Mouse (Mus musculus) layer of hippocampus, postnatal 25 days (tissue): ENCODE measurements around the gene Ephb6. TPM values are rescaled to one million over a fixed set of nuclear protein-coding genes. Genes with fewer than 3 reads are reported as not detected.

Experiments
- DNase-seq, 2 experiments: peaks; one replicate each; pipeline ENCODE4 v3.0.0; 2022; ENCODE audit warnings: mixed read lengths in 2 of 2, low spot score in 1 of 2; ENCODE audit errors: extremely low spot score in 1 of 2
- total RNA-seq, 2 experiments: library from RNA; stranded (reverse); gene quantifications; 2 replicates each; pipeline ENCODE4 v1.2.3; 2021

Ephb6 gene
- total RNA-seq, 2 experiments from 2014 or later, result 67.6 to 67.9 TPM

DNA sequence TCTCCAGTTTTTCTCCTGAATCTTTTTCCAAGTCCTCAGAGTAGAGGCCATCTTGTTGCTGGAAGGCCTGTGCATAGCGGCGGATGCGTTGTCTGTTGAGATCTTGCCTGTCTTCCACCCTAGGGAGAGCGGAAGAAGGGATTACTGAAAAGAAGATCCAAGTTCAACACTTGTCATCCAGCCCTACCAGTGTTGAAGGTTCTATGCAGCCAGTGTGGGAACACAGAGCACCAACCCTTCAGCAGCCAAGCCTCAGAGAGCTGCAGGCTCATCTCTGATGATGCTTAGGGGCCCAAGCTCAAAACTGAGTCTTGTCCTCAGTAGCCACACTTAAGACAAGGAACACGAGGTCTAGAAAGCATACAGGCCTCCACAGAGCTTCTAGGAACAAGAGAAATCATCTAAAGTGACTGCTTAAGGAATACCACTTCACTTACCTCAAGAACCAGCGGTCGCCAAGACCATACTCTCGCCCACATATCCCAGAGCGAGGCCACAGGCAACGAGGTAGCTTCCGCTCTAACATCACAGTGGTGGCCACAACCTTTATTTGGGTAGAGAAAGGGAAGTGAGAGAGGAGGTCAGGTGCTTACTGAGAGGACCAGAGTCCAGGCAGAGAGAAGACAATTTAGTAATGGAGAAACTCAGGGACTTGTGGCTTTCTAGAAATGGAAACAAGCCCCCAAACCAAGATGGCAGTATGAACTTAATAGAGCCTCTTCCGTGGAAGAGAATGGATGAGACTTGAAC, 16.1 kb downstream of the Ephb6 start:
- DNase-seq, result no peak

DNA sequence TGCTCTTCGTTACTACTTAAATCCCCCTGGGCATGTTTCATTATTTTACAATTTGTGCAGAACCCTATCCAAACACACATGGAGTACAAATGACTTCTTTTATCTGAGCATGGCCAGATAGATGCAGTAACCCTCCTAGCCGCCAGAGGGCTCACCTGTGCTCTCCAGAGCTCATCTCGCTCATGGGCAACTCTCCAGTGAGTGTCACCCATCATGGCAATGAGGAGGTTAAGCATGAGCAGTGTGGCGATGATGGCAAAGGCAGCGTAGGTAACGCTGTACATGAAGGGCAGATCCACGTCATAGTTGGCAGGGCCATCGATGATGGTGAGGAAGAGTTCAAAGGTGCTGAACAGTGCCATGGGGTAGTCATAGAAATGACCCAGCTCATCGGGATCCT, 17.4 kb downstream of the Ephb6 start:
- DNase-seq, result peak in 1 of 2 experiments; percentile 44

DNA sequence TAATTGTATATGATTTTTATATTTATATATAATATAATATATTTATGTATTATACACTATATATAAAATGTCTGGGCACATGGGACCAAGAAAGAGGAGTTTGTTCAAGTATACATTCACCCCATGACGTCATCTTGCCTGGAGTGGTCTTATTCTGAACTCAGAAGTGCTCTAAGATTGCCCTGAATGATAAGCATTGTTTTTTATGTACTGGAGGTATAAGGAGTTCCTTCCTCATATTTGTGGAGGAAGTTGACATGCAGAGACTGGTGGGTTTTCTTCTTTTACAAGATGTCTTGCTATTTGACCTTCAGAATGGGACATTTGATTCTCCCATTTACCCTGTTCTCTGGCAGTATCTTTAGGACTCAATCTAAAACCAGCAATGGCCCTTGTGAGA, 22.9 kb downstream of the Ephb6 start:
- no peak for DNase-seq

DNA sequence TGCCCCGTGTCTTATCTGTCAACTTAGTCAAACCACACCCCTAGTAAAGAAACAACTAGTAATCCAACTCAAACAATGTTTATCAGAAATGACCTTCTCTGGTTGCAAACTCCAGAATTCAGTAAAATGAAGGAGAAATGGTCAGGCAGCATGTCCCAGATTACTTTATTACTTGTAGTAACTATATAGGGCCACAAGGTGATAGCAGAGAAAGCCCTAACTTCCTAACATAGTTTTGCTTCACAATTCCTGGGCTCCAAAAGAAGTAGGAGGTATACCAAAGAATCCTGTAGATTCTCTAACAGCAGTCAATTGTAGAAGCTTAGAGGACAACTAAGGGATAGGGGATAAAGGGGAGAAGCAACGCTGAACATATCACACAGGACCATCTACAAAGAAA, 25.5 kb downstream of the Ephb6 start:
- no peak for DNase-seq

DNA sequence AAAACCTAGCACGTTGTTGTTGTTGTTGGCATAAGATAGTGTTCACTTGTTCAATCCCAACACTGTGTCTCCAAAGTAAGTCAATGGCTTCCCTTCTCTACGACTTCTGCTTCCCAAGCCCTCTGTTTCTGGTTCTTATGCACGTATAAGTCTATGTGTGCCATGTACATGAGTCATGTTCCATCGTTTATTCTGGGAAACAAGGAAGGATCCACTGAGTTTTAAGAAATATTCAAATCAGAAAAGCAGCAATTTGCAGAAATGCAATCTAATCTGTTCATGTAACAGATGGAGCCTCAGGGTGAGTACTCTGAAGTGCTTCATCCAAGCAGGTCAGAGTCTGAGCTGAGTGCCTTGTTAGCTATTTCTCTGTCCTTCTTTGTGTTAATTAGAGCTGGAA, 26.3 kb downstream of the Ephb6 start:
- no peak for DNase-seq

DNA sequence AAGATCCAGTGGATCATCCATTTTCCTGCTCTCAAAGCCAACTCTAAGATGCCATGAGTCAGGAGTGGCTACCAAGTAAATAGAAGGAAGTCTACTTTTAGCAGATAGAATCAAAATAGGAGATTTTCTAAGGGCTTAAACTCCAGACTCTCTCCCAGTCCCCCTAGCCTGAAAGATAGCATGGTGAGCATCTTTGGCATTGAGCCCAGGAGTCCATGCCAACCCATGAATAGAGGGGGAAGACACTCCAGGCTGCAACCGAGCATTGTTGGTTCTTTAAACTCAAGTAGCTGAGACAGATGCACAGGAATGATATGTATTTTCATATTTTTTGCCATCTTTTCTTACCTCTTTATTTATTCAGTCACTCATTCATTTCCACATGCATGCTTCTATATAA, 29.9 kb downstream of the Ephb6 start:
- DNase-seq, result no peak

DNA sequence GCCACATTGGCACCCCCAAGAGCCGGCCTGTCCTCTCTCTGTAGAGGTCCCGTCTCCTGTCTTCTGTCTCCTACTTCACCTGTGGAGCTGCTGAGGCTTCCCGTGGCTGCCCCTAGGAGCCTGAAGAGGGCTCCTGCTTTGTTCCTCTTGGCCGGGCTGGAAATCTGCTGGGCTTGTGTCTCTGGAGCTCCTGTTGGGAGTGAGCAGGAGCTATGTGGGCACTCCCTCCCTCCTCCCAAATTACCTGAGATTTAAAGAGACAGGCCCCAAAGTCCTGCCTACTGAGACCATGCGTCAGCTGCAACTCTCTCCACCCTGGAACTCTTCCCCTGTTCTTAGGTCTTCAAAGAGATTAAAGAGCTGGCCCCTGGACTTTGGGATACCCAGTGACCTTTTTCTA, 30.9 kb downstream of the Ephb6 start, which contains the start of gene Trpv6:
TSS of gene Trpv6 (minus strand) at position 228 of the 400 bp plus-strand sequence.
- no peak for DNase-seq

DNA sequence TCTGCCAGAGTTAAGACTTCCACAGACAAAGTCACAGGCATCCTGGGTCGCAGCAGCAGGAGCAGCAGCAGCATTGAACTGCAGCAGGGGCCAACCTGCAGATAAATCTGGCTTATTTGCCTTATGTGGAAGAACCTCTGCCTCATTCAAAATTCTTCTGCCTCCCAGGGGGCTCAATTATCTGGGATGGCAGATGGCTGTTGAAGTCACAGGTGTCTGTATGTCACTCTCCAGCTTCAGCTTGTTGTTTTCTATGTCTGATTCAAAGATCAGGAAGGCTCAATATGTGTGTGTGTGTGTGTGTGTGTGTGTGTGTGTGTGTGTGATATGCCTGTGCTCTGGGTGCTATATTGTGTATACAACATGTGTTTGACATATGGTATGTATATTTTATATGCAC, 32.1 kb downstream of the Ephb6 start:
- no peak for DNase-seq

DNA sequence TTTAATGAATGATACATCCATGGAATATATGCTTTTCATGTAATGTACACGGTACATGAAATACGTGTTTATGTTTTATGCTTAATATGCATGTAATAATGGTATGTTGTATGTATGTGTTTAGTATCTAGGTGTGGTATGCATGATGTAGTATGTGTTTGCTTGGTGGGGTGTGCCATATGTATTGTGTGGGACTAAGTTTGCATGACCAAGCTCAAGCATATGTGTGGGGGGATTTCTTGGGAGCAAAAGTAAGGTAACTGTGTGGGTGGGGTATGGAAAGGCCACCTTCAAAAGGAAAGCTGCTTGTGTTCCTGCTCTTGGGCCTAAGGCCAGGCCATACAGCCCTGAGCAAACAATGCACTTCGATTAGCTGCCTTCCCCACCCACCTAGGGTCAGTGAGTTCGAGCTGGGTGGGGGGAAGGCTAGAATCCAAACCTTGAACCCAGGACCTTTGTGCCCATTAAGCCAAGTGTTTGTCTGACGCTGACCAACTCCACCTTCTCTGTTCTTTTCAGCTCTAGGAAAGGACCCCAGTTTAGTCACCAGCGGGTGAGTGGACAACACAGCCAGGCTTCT, 32.7 kb downstream of the Ephb6 start:
- no peak for DNase-seq

DNA sequence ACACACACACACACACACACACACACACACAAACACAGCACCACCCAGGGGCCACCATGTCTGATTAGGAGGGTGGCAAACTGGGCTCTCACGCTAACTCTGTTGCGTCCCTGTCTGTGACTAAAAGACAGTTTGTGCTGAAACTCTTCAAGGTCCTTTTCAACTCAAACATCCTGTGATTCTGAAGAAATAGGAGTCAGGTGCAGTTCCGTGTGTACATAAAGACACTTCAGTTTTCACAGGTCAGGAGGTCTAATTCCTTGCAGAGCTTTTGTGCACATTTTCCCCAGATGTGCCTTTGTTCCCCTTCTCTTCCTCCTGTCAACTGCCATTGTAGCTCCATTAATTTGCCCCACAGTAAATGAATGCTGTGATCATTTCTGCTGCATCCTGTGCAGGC, 35.2 kb downstream of the Ephb6 start:
- DNase-seq, result no peak

DNA sequence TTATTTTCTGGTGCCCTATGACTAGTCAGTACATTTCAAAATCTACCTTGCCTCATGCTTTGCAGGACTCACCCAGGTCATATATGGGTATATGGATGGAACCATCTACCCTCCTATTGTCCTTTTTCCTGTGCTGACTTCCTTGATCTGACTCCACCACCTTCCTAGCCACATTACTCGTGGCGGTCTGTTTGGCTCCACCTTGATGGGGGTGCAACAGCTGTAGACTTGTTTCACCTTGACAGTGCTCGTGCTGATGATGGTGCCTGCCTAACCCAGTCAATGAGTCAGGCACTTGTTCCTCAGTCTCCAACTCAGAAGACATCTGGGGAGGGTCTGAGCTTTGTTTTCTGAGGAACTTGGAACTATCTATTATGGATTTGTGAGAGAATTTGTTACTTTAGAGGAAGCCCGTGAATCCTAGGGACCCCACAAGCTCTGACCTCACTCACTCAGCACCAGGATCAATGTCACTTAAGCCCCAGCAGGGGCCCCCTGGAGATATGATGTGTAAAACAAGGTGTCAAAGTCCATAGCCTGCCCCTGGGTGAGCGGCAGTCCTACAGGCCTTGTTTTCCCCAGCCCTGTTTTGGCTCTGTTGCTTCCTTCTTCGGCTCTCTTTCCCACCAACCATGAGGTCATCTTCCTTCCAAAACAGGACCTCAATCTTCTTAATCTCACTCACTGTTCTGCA, 36.0 kb downstream of the Ephb6 start:
- no peak for DNase-seq

DNA sequence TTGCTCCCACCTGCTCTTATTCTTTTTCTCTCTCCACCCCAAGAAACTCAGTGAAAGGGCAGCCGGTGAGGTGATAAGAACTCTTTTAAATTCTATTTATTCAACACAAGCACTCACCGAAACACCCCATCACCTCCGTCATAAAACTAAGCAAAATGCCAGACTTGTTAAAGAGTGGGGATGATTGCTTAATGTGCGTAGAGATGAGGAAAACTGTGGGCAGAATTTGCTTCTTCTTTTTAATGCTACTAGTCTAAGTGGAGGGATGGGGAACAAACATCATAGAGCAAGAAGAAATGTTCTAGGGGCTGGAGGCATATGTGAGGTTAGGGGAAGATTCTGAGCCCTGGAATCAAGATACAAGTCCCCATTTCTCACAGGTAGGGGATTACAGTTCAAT, 37.5 kb downstream of the Ephb6 start:
- no peak for DNase-seq

DNA sequence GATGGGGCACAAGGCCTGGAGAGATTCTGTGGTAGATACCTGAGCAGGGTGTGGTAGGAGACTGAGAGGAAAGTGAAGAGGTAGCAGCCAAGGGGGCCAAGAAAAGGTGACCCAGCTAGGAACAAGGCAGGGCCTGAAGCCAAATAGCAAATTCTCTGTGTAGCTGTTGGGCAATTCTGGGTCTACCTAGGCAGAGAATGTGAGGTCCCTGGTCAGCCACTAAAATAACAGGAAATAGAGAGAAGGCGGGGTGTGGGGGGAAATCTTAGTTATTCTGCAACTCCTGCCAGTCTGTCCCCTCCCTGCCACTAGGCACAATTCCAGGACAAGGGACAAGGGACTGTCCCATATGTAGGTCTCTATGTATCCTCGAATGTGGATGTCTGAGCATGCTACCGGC, 37.9 kb downstream of the Ephb6 start:
- DNase-seq, result no peak

DNA sequence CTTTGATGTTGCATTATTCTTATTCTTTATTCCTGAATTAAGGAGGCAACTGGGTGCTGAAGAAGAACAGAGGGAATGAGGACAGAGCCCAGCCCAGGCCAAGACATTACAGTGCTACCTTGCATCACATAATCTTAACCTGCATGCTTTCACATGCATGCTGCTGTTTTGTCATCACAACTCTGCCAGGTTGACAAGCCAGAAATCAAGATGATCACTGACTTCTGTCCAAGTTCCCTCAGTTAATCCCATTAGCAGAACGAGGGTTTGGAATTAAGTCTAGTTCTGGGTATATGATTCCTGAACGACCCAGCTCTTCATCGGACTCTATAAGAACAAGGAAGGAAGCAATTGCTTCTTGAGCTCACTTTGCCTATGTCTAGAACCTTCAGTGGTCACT, 40.9 kb downstream of the Ephb6 start:
- no peak for DNase-seq

DNA sequence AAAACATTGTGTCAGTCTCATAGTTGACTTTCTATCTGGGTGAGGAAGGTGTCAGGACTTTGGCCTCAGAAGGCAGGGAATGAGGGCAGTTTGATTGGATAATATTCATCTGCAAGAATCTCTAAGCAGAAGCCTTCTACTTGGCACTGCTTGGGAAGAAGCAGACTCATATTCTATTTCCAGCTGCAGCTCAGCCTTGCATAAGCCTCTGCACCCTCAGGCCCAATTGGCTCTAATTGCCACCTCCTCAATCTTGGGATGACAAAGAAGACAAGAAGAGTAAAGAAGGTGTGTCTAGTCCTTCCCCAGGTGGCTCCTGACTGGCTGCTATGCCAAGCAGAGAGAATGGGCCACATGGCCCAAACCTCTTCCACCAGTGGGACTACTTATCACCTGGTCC, 41.4 kb downstream of the Ephb6 start:
- DNase-seq, result no peak

DNA sequence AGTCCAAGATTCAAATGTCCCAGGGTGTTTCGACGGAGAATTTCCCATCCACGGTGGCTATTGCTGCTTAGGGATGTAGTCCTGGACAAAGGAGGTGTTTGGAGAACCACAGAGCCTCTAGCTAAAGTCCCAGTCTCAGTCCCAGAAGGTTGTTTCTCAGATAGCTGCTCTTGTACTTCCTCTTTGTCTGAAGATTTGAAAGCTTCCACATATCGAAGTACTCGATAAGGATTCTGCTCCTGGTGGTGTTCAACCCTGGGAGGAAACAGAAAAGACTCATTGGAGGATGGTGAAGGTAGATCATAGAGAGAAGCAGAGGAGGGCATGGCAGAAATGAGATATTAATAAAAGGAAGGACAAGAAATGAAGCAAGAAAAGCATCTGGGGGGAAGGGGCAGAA, 47.9 kb downstream of the Ephb6 start:
- DNase-seq, result no peak

DNA sequence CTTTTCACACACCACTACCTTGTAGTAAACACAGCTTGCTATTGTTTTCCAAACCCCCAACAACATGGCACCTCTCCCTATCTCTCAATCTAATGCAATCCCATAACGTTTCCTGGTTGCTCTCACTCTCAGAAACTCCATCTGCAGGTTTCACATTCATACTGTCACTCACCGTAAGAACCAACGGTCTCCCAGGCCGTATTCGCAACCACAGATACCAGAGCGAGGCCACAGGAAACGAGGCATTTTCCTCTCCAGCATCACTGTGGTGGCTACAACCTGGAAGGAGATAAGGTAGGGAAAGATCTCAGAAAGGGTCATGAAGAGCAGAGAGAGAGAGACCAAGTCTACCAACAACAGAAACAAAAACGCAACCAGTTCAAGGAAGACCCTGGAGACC, 49.4 kb downstream of the Ephb6 start:
- DNase-seq, result no peak

DNA sequence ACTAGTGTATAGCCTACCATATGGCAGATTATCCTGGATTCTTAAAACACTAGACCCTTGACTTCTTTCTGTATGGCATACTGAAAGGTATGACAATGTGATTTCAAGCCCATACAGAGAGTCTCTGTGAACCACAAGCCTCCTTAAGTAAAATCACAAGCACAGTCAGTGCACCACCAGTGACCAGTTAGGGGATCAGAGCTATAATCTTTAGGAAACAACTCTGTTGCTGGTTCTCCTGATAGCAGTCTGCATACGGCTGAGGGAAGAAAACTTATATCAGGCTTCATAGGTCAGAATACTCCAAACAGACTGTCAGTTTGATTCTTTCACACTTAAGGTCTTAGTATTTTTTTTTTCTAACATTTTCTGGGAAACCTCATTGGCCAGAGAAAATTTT, 53.2 kb downstream of the Ephb6 start:
- no peak for DNase-seq

DNA sequence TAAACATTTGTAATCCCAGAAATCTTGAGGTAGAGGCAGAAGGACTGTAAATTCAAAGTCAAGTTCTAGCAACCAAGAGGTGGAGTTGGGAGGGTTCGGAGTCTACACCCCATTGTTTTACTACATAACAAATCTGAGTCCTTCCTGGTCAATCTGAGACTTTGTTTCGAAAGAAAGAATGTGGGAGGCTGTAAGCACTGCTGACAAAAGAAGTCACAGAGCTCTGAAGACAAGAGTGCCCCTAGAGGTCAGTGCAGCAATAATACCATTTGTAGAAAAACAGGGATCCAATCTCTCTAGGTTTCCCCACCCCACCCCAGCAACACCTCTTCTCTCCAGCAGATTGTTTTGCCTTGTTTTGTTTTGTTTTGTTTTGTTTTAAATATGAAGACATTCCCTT, 57.0 kb downstream of the Ephb6 start:
- no peak for DNase-seq
